Mouse (Mus musculus) embryonic facial prominence, embryonic 13.5 days (tissue): ENCODE data around the gene Tpt1. TPM values are rescaled to one million over a fixed set of nuclear protein-coding genes. Genes with fewer than 3 reads are reported as not detected.

Experiments used
- ATAC-seq: fragments of 200-750 bp; cut with Nextera tagmentation; 2 replicates; pipeline ENCODE4 v1.8.0; 2017; ENCODE audit warnings: low read depth; ENCODE audit not compliant: insufficient number of reproducible peaks, insufficient read depth, low FRiP score, low TSS enrichment
- H3K27ac ChIP-seq: fragments of 300-500 bp; sonication (generic); 2 replicates; pipeline ENCODE4 v1.5.1; 2015; ENCODE audit warnings: moderate library complexity, mild to moderate bottlenecking, inconsistent platforms
- H3K27me3 ChIP-seq: fragments of 300-500 bp; sonication (generic); 2 replicates; pipeline ENCODE4 v1.6.1; 2015; ENCODE audit warnings: mild to moderate bottlenecking, inconsistent platforms
- H3K36me3 ChIP-seq: fragments of 300-500 bp; sonication (generic); 2 replicates; pipeline ENCODE4 v1.6.1; 2015; ENCODE audit warnings: mild to moderate bottlenecking, inconsistent platforms
- H3K4me1 ChIP-seq: fragments of 300-500 bp; sonication (generic); 2 replicates; pipeline ENCODE4 v1.6.1; 2015; ENCODE audit warnings: inconsistent platforms
- H3K4me2 ChIP-seq: fragments of 300-500 bp; sonication (generic); 2 replicates; pipeline ENCODE4 v1.6.1; 2015; ENCODE audit warnings: moderate library complexity, mild to moderate bottlenecking, inconsistent platforms
- H3K4me3 ChIP-seq: fragments of 300-500 bp; sonication (generic); 2 replicates; pipeline ENCODE4 v1.5.1; 2015; ENCODE audit warnings: mild to moderate bottlenecking, inconsistent platforms
- H3K9ac ChIP-seq: fragments of 300-500 bp; sonication (generic); 2 replicates; pipeline ENCODE4 v1.6.1; 2015; ENCODE audit warnings: mild to moderate bottlenecking, inconsistent platforms
- H3K9me3 ChIP-seq: fragments of 300-500 bp; sonication (generic); 2 replicates; pipeline ENCODE4 v1.6.1; 2016; ENCODE audit warnings: inconsistent platforms
- WGBS: fragments of 180-500 bp; shearing (Covaris S2); methylation state at CpG from one replicate; pipeline ENCODE4 v1.1.7; 2015; ENCODE audit warnings: mixed read lengths; 5-methylcytosine and 5-hydroxymethylcytosine counted together
- polyA plus RNA-seq: library from polyadenylated mRNA; unstranded; fragments of >200 nt; fragmentation: Nextera tagmentation; extraction: Ambion mirVana; gene quantifications from 2 replicates; pipeline ENCODE4 v1.2.1, GENCODE M21; 2015

Gene Tpt1
- 1,146 and 1,171 TPM in 2 replicates for polyA plus RNA-seq

- Histone ChIP-seq H3K4me3 (peak within 1 kb of the TSS; percentile 83), H3K36me3 (peaks cover 36% of the 10 kb centered on the region), H3K27ac (peak within 1 kb of the TSS; percentile 98), H3K4me1 (peaks cover 16% of the 10 kb centered on the region), H3K9ac (peak within 1 kb of the TSS; percentile 97), H3K4me2 (peak within 1 kb of the TSS; percentile 74), H3K9me3 (no peaks in the 10 kb centered on the region), H3K27me3 (no peaks in the 10 kb centered on the region)
- ATAC-seq: peak; percentile 98
- WGBS: under 1% methylated on average over 105 of the region's 108 CpGs
Measured at GRCm38 (mm10) chr14:75844867-75845697, at the start of gene Tpt1. Gene Tpt1, plus strand, starts transcription at chr14:75845093.

GRCm38 (mm10) chr14:75795918-75796317 is 49.0 kb upstream of the Tpt1 start:
- H3K9me3 ChIP-seq: no peaks in the 10 kb centered on the region
- H3K9ac ChIP-seq: no peak overlapping the region
- H3K4me3 ChIP-seq: no peak overlapping the region
- WGBS: 60% methylated on average over 4 of the region's 4 CpGs
- H3K4me2 ChIP-seq: no peak overlapping the region
- no peaks in the 10 kb centered on the region for H3K27me3 ChIP-seq
- peaks cover 5% of the 10 kb centered on the region for H3K4me1 ChIP-seq
- no peaks in the 10 kb centered on the region for H3K36me3 ChIP-seq
- H3K27ac ChIP-seq: no peak overlapping the region
- ATAC-seq: no peak

GRCm38 (mm10) chr14:75797769-75798386 is 47.0 kb upstream of the Tpt1 start:
- 24% methylated on average over 5 of the region's 5 CpGs for WGBS
- no peak overlapping the region for H3K27ac ChIP-seq
- no peak overlapping the region for H3K4me3 ChIP-seq
- no peaks in the 10 kb centered on the region for H3K27me3 ChIP-seq
- no peaks in the 10 kb centered on the region for H3K9me3 ChIP-seq
- H3K36me3 ChIP-seq: no peaks in the 10 kb centered on the region
- no peak overlapping the region for H3K9ac ChIP-seq
- H3K4me2 ChIP-seq: no peak overlapping the region
- H3K4me1 ChIP-seq: peaks cover 5% of the 10 kb centered on the region
- ATAC-seq: no peak

- H3K36me3 ChIP-seq: no peaks in the 10 kb centered on the region
- 56% methylated on average over 8 of the region's 8 CpGs for WGBS
Measured at GRCm38 (mm10) chr14:75807800-75808199, 37.1 kb upstream of the Tpt1 start.

GRCm38 (mm10) chr14:75809931-75810330 is 35.0 kb upstream of the Tpt1 start:
- Histone ChIP-seq H3K4me3 (no peak overlapping the region), H3K27ac (no peak overlapping the region), H3K36me3 (no peaks in the 10 kb centered on the region), H3K27me3 (no peaks in the 10 kb centered on the region), H3K9ac (no peak overlapping the region), H3K9me3 (no peaks in the 10 kb centered on the region), H3K4me1 (no peaks in the 10 kb centered on the region), H3K4me2 (no peak overlapping the region)
- no peak for ATAC-seq
- WGBS: 62% methylated on average over 6 of the region's 6 CpGs

More at GRCm38 (mm10) chr14:75807800-75808199, 37.1 kb upstream of the Tpt1 start:
- Histone ChIP-seq H3K9me3 (no peaks in the 10 kb centered on the region), H3K27ac (no peak overlapping the region), H3K27me3 (no peaks in the 10 kb centered on the region), H3K4me3 (no peak overlapping the region), H3K4me2 (no peak overlapping the region), H3K4me1 (no peaks in the 10 kb centered on the region), H3K9ac (no peak overlapping the region)
- no peak for ATAC-seq

GRCm38 (mm10) chr14:75818528-75818927 is 26.4 kb upstream of the Tpt1 start:
- 69% methylated on average over 2 of the region's 2 CpGs for WGBS
- H3K27ac ChIP-seq: no peak overlapping the region
- H3K9me3 ChIP-seq: no peaks in the 10 kb centered on the region
- no peaks in the 10 kb centered on the region for H3K27me3 ChIP-seq
- H3K4me3 ChIP-seq: no peak overlapping the region
- no peak overlapping the region for H3K9ac ChIP-seq
- no peak for ATAC-seq
- no peaks in the 10 kb centered on the region for H3K4me1 ChIP-seq
- no peaks in the 10 kb centered on the region for H3K36me3 ChIP-seq
- H3K4me2 ChIP-seq: no peak overlapping the region

- 81% methylated on average over 2 of the region's 2 CpGs for WGBS
- H3K4me1 ChIP-seq: no peaks in the 10 kb centered on the region
- H3K9ac ChIP-seq: no peak overlapping the region
- H3K9me3 ChIP-seq: no peaks in the 10 kb centered on the region
- H3K27ac ChIP-seq: no peak overlapping the region
- no peak for ATAC-seq
- no peak overlapping the region for H3K4me3 ChIP-seq
- no peaks in the 10 kb centered on the region for H3K27me3 ChIP-seq
- H3K36me3 ChIP-seq: no peaks in the 10 kb centered on the region
- H3K4me2 ChIP-seq: no peak overlapping the region
Measured at GRCm38 (mm10) chr14:75819341-75819740, 25.6 kb upstream of the Tpt1 start.

GRCm38 (mm10) chr14:75820007-75820406 is 24.9 kb upstream of the Tpt1 start:
- H3K9ac ChIP-seq: no peak overlapping the region
- no peaks in the 10 kb centered on the region for H3K36me3 ChIP-seq
- H3K4me2 ChIP-seq: no peak overlapping the region
- H3K27ac ChIP-seq: no peak overlapping the region
- no peak for ATAC-seq
- H3K27me3 ChIP-seq: no peaks in the 10 kb centered on the region
- H3K4me1 ChIP-seq: no peaks in the 10 kb centered on the region
- no peak overlapping the region for H3K4me3 ChIP-seq
- 76% methylated on average over 5 of the region's 5 CpGs for WGBS
- H3K9me3 ChIP-seq: no peaks in the 10 kb centered on the region

GRCm38 (mm10) chr14:75826851-75827410 is 18.0 kb upstream of the Tpt1 start:
- Histone ChIP-seq H3K27me3 (peaks cover 7% of the 10 kb centered on the region; the same call in 1 of the 2 replicates), H3K36me3 (no peaks in the 10 kb centered on the region), H3K9me3 (no peaks in the 10 kb centered on the region), H3K4me2 (no peak overlapping the region), H3K27ac (no peak overlapping the region), H3K9ac (no peak overlapping the region), H3K4me1 (peaks cover 20% of the 10 kb centered on the region), H3K4me3 (no peak overlapping the region)
- no peak for ATAC-seq
- 40% methylated on average over 3 of the region's 3 CpGs for WGBS

- no peaks in the 10 kb centered on the region for H3K36me3 ChIP-seq
- ATAC-seq: no peak
- peaks cover 25% of the 10 kb centered on the region for H3K4me1 ChIP-seq
- no peak overlapping the region for H3K9ac ChIP-seq
- no peak overlapping the region for H3K4me3 ChIP-seq
- H3K9me3 ChIP-seq: no peaks in the 10 kb centered on the region
- WGBS: 18% methylated on average over 11 of the region's 11 CpGs
- H3K27ac ChIP-seq: no peak overlapping the region
- peak overlapping the region; percentile 64 for H3K4me2 ChIP-seq
- H3K27me3 ChIP-seq: peaks cover 7% of the 10 kb centered on the region; the same call in 1 of the 2 replicates
Measured at GRCm38 (mm10) chr14:75828221-75828620, 16.7 kb upstream of the Tpt1 start.

- peaks cover 30% of the 10 kb centered on the region for H3K4me1 ChIP-seq
- WGBS: 5% methylated on average over 32 of the region's 32 CpGs
- no peak for ATAC-seq
- peak overlapping the region; percentile 45 for H3K9ac ChIP-seq
- no peaks in the 10 kb centered on the region for H3K36me3 ChIP-seq
- no peaks in the 10 kb centered on the region for H3K9me3 ChIP-seq
- H3K4me2 ChIP-seq: peak overlapping the region; percentile 64
- peak overlapping the region; percentile 35 for H3K4me3 ChIP-seq
- H3K27ac ChIP-seq: no peak overlapping the region; the same call in 1 of the 2 replicates
- peaks cover 7% of the 10 kb centered on the region; the same call in 1 of the 2 replicates for H3K27me3 ChIP-seq
Measured at GRCm38 (mm10) chr14:75828866-75829806, 15.8 kb upstream of the Tpt1 start.
